In the genomic region with DNA sequence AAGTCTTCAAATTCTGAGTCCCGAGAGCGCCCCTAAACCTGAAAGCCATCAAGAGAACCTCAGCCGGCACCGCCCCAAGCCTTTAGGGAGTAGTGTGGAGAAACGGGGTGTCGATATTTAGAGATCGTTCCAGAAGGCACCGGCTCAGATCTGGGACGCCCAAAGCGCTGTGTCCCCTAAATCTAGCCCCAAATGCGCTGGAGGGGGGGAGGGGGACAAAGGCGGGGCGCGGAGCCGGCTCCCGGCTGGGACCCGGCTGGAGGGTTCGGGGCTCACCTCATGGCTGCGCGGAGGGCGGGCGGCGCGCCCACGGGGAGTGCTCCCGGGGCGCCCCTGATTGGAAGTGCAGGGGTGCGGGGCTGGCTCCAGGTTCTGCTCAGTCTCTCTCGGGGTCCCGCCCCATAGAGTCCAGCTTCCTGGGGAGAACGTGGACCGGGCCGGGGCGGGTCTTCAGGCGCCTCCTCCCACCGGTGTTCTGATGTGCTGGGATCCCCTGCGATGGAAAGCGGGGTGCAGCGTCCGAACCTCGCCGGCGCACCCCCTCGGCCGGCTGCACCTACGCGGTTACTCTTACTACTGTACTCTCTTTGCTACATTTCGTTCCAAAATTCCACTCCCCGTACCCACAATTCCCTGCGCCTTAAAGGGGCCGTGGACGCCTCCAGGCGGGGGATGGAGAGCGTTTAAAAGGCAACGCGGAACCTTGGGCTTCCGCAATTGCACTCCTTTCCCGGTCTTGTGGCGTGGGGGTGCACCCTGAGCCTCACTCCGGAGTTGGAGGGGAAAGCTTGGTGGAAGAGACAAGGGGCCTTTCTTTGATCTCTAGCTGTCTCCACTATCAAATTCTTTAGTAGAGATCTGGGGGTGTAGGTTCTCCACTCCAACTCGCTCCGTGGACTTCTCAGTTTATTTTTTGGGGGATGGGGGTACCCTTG, we compare ENCODE assay signal across 8 mouse cellular contexts. TPM values are rescaled to one million over a fixed set of nuclear protein-coding genes. Genes with fewer than 3 reads are reported as not detected.
A peak's percentile ranks its signal among the peaks of the same experiment; 100 is the strongest.
DNase-seq lines count a peak whose midpoint lies in the region; ATAC-seq and TF ChIP-seq lines count a peak whose summit lies in the region.

A gene (minus strand): TSS at position 580 of the 935 bp plus-strand sequence.

- peak within 1 kb of the TSS; percentile 99 for H3K27ac ChIP-seq in brown adipose tissue, adult 24 weeks (replicated peaks; ENCODE audit: low read depth, low read length)
- H3K27ac ChIP-seq in heart, embryonic 12.5 days (ENCODE audit: poor library complexity, severe bottlenecking): peak within 1 kb of the TSS; percentile 99
- peak within 1 kb of the TSS; percentile 92 for H3K27ac ChIP-seq in kidney, postnatal 0 days
- peak within 1 kb of the TSS; percentile 98 for H3K27ac ChIP-seq in liver, embryonic 11.5 days (ENCODE audit: low read depth, low read length)

- H3K36me3 ChIP-seq in heart, embryonic 12.5 days: peaks cover 16% of the 10 kb centered on the region
- H3K36me3 ChIP-seq in kidney, postnatal 0 days (ENCODE audit: insufficient read depth, low read length): no peaks in the 10 kb centered on the region
- peaks cover 4% of the 10 kb centered on the region; the same call in 1 of the 2 replicates for H3K36me3 ChIP-seq in liver, embryonic 11.5 days (ENCODE audit: control insufficient read depth, insufficient read depth, low read length)
- H3K36me3 ChIP-seq in myocyte (ENCODE audit: control insufficient read depth, insufficient read depth): peaks cover 9% of the 10 kb centered on the region
- 0 out of 2 replicates have a peak, but pooled peaks cover 3% of the 10 kb centered on the region for H3K36me3 ChIP-seq in splenic B cell, adult 2 months (ENCODE audit: control insufficient read depth, insufficient read depth, low read length, poor library complexity, severe bottlenecking)

- H3ac ChIP-seq in myocyte (ENCODE audit: control insufficient read depth, insufficient read length): peak within 1 kb of the TSS; percentile 63

- H3K4me2 ChIP-seq in heart, embryonic 12.5 days: peak within 1 kb of the TSS; percentile 99
- peak within 1 kb of the TSS; percentile 98 for H3K4me2 ChIP-seq in kidney, postnatal 0 days (ENCODE audit: low read length)
- peak within 1 kb of the TSS; percentile 90 for H3K4me2 ChIP-seq in liver, embryonic 11.5 days
- H3K4me2 ChIP-seq in myocyte (ENCODE audit: low read depth): peak within 1 kb of the TSS; percentile 75

- peak within 1 kb of the TSS; percentile 99 for H3K9ac ChIP-seq in heart, embryonic 12.5 days
- peak within 1 kb of the TSS; percentile 88 for H3K9ac ChIP-seq in kidney, postnatal 0 days (ENCODE audit: low read depth, low read length)
- H3K9ac ChIP-seq in liver, embryonic 11.5 days (ENCODE audit: low read depth, low read length): peak within 1 kb of the TSS; percentile 93

- ATAC-seq in CD4-positive, CD25-positive, alpha-beta regulatory T cell, adult 4 months: peak; percentile 62
- ATAC-seq in erythroid progenitor cell, adult 5-6 weeks (replicated peaks; ENCODE audit: low FRiP score, poor library complexity, severe bottlenecking): peak; percentile 82
- peak; percentile 75 for ATAC-seq in heart, embryonic 12.5 days (ENCODE audit: insufficient number of reproducible peaks, low FRiP score)
- peak; percentile 55 for ATAC-seq in kidney, postnatal 0 days (replicated peaks; ENCODE audit: low FRiP score, low read depth)
- ATAC-seq in liver, embryonic 11.5 days (replicated peaks; ENCODE audit: low FRiP score): peak; percentile 63

- H3K4me1 ChIP-seq in brown adipose tissue, adult 24 weeks (ENCODE audit: control insufficient read depth, insufficient read depth, insufficient read length, low read length): peaks cover 13% of the 10 kb centered on the region
- H3K4me1 ChIP-seq in heart, embryonic 12.5 days (replicated peaks): peaks cover 35% of the 10 kb centered on the region
- H3K4me1 ChIP-seq in kidney, postnatal 0 days (replicated peaks; ENCODE audit: insufficient read depth, low read length): peaks cover 14% of the 10 kb centered on the region
- H3K4me1 ChIP-seq in liver, embryonic 11.5 days (replicated peaks; ENCODE audit: control insufficient read depth, insufficient read depth, low read length): peaks cover 29% of the 10 kb centered on the region

- H3K4me3 ChIP-seq in brown adipose tissue, adult 24 weeks (ENCODE audit: insufficient read depth, low read depth, low read length): peak within 1 kb of the TSS; percentile 97
- H3K4me3 ChIP-seq in heart, embryonic 12.5 days: peak within 1 kb of the TSS; percentile 98
- H3K4me3 ChIP-seq in kidney, postnatal 0 days (replicated peaks; ENCODE audit: low read depth, low read length): peak within 1 kb of the TSS; percentile 97
- peak within 1 kb of the TSS; percentile 98 for H3K4me3 ChIP-seq in liver, embryonic 11.5 days (ENCODE audit: low read depth, low read length)
- H3K4me3 ChIP-seq in myocyte: peak within 1 kb of the TSS; percentile 96

- peaks cover 43% of the 10 kb centered on the region for H3K79me2 ChIP-seq in myocyte (ENCODE audit: control insufficient read depth, insufficient read depth)

- peak; percentile 93 for TF ChIP-seq POLR2A in myocyte (IDR thresholded peaks at IDR 0.05; ENCODE audit: insufficient read length, low read depth)

- WGBS in heart, embryonic 12.5 days: under 1% methylated on average over 58 of the region's 62 CpGs
- WGBS in kidney, postnatal 0 days: 2% methylated on average over 53 of the region's 62 CpGs
- under 1% methylated on average over 52 of the region's 62 CpGs for WGBS in liver, embryonic 11.5 days

- no peaks in the 10 kb centered on the region for H3K27me3 ChIP-seq in heart, embryonic 12.5 days (replicated peaks)
- H3K27me3 ChIP-seq in kidney, postnatal 0 days (ENCODE audit: insufficient read depth, low read length): no peaks in the 10 kb centered on the region
- H3K27me3 ChIP-seq in liver, embryonic 11.5 days (replicated peaks; ENCODE audit: control insufficient read depth, insufficient read depth, low read length): no peaks in the 10 kb centered on the region
- no peaks in the 10 kb centered on the region for H3K27me3 ChIP-seq in myocyte (ENCODE audit: control insufficient read depth, insufficient read depth, insufficient read length)
- no peaks in the 10 kb centered on the region for H3K27me3 ChIP-seq in splenic B cell, adult 2 months (ENCODE audit: control insufficient read depth, insufficient read depth, low read length, poor library complexity, severe bottlenecking)

- TF ChIP-seq CTCF in kidney, postnatal 0 days (IDR thresholded peaks at IDR 0.05; ENCODE audit: low read depth): peak; percentile 19; the same call in 1 of the 2 replicates

- DNase-seq in kidney, postnatal 0 days (ENCODE audit: low spot score): peak; percentile 94
- peak; percentile 85 for DNase-seq in liver, embryonic 11.5 days (ENCODE audit: low spot score)
- peak; percentile 89 for DNase-seq in splenic B cell, adult 2 months (ENCODE audit: low read depth, low spot score)

- peaks cover 5% of the 10 kb centered on the region; the same call in 1 of the 2 replicates for H3K9me3 ChIP-seq in heart, embryonic 12.5 days (replicated peaks)
- no peaks in the 10 kb centered on the region; the same call in 1 of the 2 replicates for H3K9me3 ChIP-seq in kidney, postnatal 0 days (replicated peaks; ENCODE audit: low read length)
- no peaks in the 10 kb centered on the region for H3K9me3 ChIP-seq in liver, embryonic 11.5 days (ENCODE audit: control insufficient read depth, low read length)

TF ChIP-seq in myocyte, 11 proteins besides CTCF, POLR2A, EP300 and RAD21:
- peak; percentile 52 for TF ChIP-seq E2F4 (IDR thresholded peaks at IDR 0.05; ENCODE audit: insufficient read depth)
- peak; percentile 93 for TF ChIP-seq POLR2AphosphoS2 (IDR thresholded peaks at IDR 0.05; ENCODE audit: insufficient read length, low read depth)
- no peak for TF ChIP-seq REST (IDR thresholded peaks at IDR 0.05; ENCODE audit: insufficient read depth, insufficient read length)
- TF ChIP-seq MYOD1 (IDR thresholded peaks at IDR 0.05; ENCODE audit: control insufficient read depth in 1 of 3, insufficient read length in 2 of 3, low read depth in 2 of 3): peak in 1 of 3 experiments; percentile 11

RNA-seq across cellular contexts. Expression of the gene that starts here (rescaled TPM):
- 100 to 1,000 TPM in 1 of 2 experiments, 10 to 100 TPM in 1; 52.3 to 109 TPM for polyA plus RNA-seq in CD4-positive, CD25-positive, alpha-beta regulatory T cell, adult 4 months (2017; shearing (Covaris generic))
- 13.4 and 19.2 TPM in 2 replicates for polyA plus RNA-seq in brown adipose tissue, adult 24 weeks (2012; ENCODE audit: insufficient read depth, insufficient read length, missing spikeins)
- total RNA-seq in erythroid progenitor cell, adult 5-6 weeks (2015; ENCODE audit: low replicate concordance): 34.0 and 58.7 TPM in 2 replicates
- total RNA-seq in erythroid progenitor cell, adult 5-6 weeks (2017; ENCODE audit: low replicate concordance): 17.9 and 26.7 TPM in 2 replicates
- 93.7 and 99.0 TPM in 2 replicates for polyA plus RNA-seq in heart, embryonic 12.5 days (2016; fragmentation: Nextera tagmentation; extraction: Ambion mirVana)
- polyA plus RNA-seq in kidney, postnatal 0 days (2015; fragmentation: Nextera tagmentation; extraction: Ambion mirVana): 89.4 and 94.4 TPM in 2 replicates
- polyA plus RNA-seq in liver, embryonic 11.5 days (2014; fragmentation: Nextera tagmentation; extraction: Ambion mirVana): 85.9 and 87.5 TPM in 2 replicates
- 189 TPM for polyA plus RNA-seq in myocyte (2012; fragmentation: generic; extraction: Trizol)

Comparison
In these comparisons a context has a peak if more than half of its experiments do, and no peak if none do; other contexts are left out.
1. Peak in every context shown above with its lines: DNase-seq, ATAC-seq, H3K4me3 ChIP-seq and H3K27ac ChIP-seq.